Mouse (Mus musculus): ENCODE data around the gene Ccdc124. TPM values are rescaled to one million over a fixed set of nuclear protein-coding genes. Genes with fewer than 3 reads are reported as not detected.
"Not testable (repeated sequence)": the region's sequence is repeated elsewhere in the genome, so short reads cannot be mapped to it uniquely, and the experiment has no call there.

The Ccdc124 gene
- total RNA-seq, 2 experiments from 2014 or later, result 92.7 to 95.6 TPM

DNA sequence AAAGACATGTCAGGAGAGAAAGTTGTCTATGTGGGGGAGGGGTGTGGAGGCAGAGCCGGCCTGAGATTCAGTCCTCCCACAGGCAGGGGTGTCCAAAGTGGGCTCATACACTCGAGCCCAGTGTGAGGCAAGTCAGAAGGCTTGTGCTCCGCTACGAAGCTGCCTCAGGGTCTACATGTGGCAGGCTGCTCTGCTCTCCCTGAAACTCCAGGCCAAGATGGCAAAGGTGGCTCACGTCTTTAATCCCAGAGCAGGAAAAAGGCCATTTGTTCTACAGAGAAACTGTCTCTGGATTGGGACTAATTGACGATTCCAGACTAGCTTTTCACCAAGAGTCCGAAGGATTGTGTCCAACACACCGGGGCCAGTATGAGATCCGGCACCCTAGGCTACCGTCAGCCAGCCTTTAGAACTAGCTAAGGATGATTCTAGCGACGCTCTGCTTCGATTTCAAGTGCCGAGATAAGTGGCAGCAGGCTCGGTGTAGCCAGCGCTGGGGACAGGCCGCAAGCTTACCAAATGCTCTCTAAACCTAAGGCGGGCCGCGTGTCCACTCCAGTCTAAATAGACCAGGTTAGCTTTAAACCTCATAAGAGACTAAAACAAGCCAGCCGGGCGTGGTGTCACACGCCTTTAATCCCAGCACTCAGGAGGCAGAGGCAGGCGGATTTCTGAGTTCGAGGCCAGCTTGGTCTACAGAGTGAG is 22.7 kb upstream of the Ccdc124 start:
- DNase-seq (ENCODE audit: extremely low spot score in 1 of 2, low spot score in 1 of 2), result no peak

DNA sequence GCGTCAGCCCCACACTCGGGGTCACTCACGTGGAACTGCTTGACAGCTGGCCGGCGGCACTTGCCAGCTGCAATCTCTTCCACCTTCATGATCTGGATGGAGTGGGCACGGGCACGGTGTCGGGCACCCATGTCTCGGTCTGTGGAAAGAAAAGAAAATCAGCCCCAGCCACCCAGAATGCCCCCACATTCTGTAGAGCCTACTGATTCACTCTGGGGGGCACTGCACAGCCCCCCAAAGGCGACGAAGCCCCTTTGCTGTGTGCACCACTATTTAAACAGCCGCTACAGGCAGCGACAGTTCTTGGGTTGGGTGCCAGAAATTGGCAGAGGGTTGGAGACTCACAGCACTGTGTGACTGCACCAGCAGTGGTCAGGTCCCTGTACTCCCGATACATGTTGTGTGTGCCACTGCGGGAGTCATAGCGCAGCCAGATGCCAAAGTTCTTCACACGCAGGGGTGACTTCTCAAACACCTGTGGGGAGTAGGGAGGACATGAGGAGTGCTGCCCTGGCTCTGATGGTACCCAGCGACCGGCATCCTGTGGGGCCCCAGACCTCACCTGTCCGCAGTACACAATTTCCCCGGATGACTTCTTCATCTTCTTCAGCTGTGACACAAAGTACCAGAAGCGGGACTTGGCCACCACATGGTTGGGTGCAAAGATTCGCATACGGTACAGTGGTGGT is 22.0 kb upstream of the Ccdc124 start:
- DNase-seq (ENCODE audit: extremely low spot score in 1 of 2, low spot score in 1 of 2), result not testable (repeated sequence)

DNA sequence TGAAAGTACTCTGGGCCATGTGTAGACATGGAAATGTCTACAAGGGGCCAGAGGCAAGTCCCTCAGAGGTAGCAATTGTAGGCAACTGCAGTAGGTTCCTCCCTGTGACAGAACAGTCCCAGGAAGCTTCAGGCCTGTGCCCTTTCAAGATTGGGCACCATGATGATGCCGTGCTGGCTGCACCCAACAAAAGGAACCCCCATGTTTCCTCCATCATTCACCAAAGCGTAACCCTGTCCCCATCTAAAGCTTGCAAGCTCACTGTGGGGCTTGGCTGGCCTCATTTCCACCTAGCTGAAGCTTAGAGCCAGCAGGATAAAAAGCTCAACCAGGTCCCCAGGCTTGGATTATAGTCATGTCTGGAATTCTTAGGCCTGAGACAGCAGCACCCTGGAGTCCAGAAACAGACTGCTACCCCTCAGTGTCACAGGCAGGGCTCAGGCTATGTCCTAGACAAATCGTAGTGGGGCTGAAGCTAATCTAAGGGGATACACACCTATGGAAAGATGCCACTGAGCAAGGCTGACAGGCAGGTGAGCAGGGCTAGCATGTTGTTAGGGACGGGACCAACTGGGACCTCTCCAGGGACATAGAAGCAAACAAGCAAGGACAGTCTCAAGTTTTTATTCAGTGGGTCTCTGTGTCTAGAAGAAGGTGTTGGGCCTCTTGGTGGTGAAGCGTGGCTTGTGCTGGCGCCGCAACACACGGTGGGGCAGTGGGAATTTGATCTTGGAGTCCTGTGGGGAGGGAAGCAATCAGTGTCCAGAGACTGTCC is 21.2 kb upstream of the Ccdc124 start:
- DNase-seq (ENCODE audit: extremely low spot score in 1 of 2, low spot score in 1 of 2), result no peak

DNA sequence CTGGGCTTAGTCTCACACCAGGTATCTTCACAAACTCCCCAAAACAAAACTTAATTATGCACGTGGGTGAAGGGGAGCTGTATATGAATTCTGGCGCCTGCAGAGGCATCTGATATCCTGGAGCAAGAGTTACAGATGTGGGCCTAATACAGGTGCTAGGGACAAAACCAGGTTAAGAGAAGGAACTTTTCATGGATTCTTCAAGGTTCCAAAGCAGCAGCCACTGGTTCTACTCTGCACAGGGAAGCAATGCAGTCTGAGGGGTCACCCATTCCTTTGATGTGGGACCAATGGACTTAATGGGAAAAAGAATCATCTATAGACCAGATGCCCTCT is 20.6 kb upstream of the Ccdc124 start:
- no peak for DNase-seq (ENCODE audit: extremely low spot score in 1 of 2, low spot score in 1 of 2)

DNA sequence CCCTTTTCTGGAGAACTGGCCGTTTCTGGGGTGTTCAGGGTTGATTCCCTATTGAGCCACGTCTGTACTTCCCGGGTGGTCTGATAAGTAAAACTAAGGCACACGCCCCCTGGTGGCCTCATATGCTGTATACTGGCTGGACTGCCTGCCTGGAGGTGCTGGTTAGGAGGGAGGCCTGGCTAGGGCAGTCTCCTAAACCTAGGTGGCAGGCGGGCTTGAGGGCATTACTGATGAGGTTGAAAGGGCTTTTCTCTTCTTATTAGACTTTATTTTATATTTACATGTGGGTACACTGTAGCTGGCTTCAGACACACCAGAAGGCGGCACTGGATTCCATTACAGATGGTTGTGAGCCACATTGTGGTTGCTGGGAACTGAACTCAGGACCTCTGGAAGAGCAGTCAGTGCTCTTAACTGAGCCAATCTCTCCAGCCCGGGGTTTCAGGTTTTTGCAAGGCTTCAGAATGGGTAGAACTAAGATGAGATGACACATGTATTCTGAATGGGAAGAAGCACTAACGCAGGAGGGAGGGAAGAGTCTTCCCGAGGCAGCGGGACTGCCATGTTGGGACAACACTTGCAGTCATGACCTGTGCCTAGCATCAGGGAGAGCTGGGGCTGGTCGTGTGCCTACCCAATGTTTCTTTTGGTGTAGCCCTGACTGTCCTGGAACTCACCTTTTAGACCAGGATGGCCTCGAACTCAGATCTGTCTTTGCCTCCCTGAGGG is 20.1 kb upstream of the Ccdc124 start:
- DNase-seq (ENCODE audit: extremely low spot score in 1 of 2, low spot score in 1 of 2), result peak in 1 of 2 experiments; percentile 74

DNA sequence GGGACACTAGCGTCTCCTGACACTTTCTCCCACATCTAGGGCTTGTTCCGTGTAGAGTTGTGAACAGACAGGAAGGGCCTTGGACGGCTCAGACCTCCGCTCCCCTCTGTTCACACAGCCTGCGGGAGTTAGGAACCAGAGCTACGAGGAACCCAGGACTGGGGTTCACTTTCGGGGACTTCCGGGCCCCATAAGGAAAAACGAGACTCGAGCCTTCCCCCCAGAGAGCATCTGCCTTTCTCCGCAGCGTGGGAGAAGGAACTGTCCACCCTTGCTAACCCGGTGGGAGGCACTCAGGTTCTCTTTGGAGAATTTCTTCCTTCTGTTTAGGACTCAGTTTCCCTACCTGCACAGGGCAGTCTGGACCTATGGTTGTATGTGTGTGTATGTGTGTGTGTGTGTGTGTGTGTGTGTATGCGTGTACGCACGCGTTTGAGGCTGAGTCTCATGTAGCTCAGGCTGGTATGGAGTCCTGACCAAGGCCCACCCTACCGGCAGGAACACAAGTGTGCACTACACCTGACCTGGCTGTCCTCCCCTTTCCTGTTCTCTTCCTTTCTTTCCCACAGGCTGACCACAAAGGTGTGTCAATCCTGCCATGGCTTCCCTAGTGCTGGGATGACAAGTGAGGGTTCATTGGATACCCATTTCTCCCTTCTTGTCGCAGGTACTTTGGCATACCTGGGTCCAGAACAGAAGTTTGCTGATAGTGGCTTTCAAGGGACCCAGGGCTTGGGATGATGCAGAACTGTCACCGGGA is 19.3 kb upstream of the Ccdc124 start:
- no peak for DNase-seq (ENCODE audit: extremely low spot score in 1 of 2, low spot score in 1 of 2)

DNA sequence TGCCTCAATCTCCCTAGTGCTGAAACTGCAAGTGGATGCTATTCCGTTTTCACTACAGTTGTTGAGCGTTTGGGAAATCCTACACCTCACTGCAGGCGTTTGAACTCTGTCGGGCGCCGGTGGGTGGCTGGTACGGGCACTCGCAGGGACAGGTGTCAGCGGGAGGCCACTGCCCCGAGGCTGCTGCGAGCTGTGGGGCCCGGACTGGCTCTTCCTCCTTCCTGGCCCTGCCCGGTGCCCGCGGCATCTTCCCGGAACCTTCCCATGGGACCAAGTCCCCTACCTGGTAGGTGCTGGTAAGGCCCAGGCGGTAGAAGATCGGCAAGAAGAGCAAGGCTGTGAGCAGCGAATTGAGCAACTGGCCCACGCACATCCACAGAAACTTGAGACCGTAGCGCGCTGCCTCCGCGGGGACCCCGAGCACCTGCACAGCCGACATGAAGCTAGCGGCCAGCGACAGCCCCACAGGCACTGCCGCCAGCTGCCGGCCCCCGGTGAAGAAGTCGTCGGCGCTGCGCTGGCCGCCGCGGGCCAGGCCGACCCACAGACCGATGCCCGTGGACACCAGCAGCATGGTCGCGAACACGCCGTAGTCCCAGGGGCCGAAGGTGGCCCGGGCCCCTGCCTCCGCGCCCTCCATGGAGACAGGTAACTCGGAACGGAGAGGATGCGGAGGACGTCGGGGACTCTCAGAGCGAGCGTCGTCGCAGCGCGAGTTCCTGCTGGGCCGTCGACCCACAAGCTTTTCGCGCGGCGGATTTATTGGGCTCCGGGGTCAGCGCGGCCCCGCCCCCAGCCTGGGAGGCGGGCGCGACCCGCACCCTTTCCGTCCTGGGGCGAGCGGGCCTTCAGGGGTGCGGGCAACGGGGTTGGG is 18.5 kb upstream of the Ccdc124 start, which contains the start of gene Slc5a5:
Gene Slc5a5 (minus strand): TSS at position 736 of the 874 bp plus-strand sequence.
- DNase-seq (ENCODE audit: extremely low spot score in 1 of 2, low spot score in 1 of 2), result no peak

DNA sequence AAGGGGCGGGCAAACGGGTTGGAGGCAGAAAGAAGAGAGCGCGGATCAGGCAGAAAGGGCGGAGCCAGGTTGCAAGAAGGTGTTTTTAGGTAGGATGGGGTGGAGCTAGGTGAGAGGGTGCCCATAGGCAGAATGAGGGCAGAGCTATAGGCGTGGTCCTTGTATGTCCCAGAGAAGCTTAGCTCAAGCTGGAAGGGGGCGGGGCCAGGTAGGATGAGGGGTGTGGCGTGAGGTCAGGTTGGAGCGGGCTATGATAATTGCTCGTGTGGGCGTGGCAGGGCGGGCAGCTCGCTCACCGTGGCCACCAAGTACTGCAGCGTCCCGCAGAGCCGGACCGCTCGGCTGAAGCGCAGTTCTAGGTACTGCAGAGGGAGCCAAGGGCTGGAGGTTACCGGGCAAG is 17.6 kb upstream of the Ccdc124 start:
- DNase-seq (ENCODE audit: extremely low spot score in 1 of 2, low spot score in 1 of 2), result no peak

DNA sequence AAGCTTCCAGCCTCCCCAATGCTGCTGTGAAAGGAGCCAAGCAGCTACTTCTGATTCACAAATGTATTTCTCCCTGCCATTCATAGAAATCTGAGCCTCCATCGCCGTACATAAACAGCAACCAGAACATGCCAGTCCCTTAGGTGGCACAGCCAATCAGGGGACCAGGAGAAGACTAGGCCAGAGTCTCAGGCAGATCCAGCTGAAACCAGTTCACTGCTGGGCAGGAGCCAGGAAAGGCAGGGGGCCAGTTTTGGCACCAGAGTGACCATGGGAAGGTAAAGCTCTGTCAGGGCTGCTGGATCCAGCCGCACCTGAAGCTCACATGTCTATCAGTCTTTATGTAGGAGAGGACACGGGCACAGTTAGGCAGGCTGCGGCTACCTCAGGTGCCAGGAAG is 16.9 kb upstream of the Ccdc124 start:
- no peak for DNase-seq (ENCODE audit: extremely low spot score in 1 of 2, low spot score in 1 of 2)

DNA sequence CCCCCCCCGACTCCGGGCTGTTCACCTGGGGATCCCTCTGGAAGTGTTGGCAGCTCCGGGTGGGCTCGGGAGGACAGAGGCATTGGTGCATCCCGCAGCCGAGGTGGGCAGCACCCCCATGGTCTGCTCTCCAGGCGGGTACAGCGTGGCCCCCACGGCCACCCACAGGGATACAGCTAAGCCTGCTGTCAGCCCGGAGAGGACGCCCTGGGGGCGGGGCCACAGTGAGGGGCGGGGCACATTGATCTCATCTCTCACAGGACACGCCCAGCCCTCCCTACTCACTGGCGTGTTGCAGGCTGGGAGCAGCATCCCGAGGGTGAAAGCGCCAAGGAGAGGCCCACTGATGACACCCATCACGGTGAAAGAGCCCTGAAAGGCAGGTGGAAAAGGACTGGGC is 13.9 kb upstream of the Ccdc124 start:
- DNase-seq (ENCODE audit: extremely low spot score in 1 of 2, low spot score in 1 of 2), result no peak

DNA sequence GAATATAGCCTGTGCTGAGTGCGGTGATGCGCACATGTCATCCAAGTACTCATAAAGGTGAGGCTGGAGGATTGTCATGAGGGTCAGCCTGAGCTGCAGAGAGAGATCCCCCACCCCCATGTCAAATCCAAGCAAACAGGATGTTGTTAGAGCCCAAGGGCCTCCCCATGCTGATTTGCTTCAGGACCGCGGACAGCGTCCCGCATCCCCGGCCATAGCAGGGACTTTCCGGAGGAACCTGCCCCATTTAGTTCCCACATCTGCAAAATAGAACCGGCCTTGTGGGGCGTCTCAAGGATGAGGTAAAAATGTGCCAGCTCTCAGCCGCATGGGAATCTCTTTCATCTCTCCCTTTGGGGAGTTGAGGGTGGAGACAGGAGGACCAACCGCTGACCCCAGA is 11.9 kb upstream of the Ccdc124 start:
- no peak for DNase-seq (ENCODE audit: extremely low spot score in 1 of 2, low spot score in 1 of 2)

DNA sequence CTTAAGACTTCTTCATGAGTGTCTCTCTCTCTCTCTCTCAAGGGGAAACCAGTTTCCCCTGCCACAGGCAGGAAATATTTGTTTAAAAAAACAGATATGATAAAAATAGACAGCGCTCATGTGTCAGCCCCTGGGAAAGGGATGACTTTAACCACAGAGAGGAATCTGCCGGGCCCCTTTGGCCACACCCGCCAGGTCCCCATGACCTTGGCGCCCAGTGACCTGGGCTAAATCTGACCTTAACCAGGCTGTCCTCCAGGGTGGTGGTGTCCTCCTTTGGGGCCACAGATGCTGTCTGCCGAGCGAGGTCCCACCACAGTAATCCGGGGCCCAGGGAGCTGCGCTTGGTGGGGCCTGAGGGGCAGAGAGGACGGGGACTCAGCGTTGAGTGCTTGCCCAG is 10.9 kb upstream of the Ccdc124 start:
- no peak for DNase-seq (ENCODE audit: extremely low spot score in 1 of 2, low spot score in 1 of 2)

DNA sequence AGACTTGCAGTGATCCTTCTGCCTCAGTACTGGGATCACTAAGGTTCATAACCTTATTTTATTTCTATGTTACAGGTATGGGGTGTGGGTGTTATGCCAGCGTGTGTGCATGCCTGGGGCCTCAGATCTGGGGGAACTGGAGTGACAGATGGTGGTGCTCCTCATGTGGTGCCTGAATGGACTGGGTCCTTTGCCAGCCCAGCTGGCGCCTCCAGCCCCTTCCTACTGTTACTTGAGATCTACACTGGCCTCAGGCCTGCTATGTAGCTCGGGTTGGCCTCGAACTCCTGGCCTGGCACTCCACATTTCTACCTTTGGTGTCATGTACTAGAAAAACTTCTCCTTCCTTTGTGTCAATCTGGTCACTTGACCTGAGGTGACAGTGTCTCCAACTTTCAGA is 10.5 kb upstream of the Ccdc124 start:
- DNase-seq (ENCODE audit: extremely low spot score in 1 of 2, low spot score in 1 of 2), result no peak

DNA sequence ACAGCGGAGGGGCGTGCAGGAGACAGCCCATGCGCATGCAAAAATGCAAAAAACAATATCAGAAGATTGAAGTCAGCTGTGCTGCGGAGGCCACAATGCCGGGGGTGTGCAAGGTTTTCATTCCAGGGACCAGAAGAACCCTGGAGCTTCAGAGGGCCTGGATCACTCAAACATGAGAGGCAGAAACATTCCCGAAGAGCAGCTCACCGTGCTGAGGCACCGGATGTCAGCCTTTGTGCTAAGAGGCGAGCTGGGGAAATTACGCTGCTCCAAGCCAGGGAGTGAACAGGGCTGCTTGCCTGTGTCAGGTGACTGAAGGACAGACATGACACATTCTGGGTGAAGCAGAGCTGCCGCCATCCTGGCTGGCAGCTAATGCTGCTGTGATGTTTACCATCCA is 6.8 kb upstream of the Ccdc124 start:
- no peak for DNase-seq (ENCODE audit: extremely low spot score in 1 of 2, low spot score in 1 of 2)

DNA sequence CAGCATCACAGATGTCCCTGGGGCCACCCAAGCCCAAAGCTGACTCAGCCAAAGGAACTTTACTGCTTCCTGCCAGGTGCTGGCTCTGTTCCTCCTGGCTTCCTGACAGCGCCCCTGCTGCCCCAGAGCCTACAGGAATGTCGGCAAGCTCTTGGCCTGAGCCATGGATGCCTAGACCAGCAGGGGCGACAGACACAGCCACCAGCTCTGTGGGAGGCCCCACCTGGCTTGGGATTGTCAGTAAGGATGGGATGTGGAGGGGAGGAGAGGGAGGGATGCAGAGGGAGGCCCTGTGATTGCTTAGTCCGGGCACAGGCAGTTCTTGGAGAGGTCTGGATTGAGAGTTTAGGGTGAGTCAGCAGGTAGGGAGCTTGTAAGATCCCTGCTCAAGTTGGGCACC is 6.4 kb upstream of the Ccdc124 start:
- no peak for DNase-seq (ENCODE audit: extremely low spot score in 1 of 2, low spot score in 1 of 2)

DNA sequence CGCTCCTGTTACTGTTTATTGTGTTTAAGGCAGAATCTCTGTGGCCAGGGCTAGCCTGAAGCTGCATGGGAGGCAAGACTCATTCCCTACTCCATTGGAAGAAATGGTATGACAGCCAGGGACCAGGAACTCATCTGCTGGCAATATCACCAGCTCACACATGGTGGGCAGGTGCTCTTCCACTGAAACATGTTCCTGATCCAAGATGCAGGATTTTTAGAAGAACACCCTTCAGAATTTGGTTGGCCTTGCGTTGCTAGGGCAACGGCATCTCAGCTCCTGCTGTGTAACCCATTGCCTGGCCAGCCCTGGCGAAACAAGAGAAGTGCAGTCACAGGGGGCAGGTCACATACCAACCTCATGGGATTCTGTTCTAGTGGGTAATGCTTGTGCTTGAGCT is 5.8 kb upstream of the Ccdc124 start:
- DNase-seq (ENCODE audit: extremely low spot score in 1 of 2, low spot score in 1 of 2), result no peak

DNA sequence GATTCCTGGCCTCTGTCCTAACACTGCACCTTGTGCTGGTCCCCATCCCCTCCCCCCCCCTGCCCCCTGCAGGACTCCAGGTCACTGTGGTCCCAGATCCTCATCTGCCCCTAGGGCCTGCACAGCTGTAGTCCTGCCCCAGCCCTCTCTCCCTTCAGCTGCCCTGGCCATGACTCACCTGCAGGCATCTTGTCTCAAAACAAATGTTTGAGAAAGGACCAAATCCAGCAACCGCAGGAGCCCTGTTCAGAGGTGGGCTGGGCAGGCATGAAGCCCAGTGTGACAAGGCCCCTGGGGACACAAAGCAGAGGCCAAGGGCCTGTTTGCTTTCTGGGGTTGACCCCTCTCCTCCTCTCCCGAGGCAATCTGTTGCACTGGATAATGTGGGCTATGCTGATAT is 4.4 kb upstream of the Ccdc124 start:
- no peak for DNase-seq (ENCODE audit: extremely low spot score in 1 of 2, low spot score in 1 of 2)

DNA sequence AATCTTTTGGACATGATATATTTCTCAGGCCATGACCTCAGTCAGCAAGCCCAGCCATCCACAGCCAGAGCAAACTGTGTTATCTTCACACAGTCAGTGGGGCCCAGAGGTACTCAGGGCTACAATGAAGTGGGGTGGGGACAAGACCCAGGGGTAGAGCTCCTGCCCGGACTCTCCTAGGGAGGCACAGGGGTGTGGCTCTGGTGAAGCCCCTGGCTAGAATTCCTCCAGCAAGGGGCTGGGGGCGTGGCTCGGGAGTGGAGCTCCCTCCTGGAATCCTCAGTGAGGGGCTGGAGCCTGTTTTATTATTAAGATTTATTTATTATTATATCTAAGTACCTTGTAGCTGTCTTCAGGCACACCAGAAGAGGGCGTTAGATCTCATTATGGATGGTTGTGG is 2.6 kb upstream of the Ccdc124 start:
- DNase-seq (ENCODE audit: extremely low spot score in 1 of 2, low spot score in 1 of 2), result no peak

DNA sequence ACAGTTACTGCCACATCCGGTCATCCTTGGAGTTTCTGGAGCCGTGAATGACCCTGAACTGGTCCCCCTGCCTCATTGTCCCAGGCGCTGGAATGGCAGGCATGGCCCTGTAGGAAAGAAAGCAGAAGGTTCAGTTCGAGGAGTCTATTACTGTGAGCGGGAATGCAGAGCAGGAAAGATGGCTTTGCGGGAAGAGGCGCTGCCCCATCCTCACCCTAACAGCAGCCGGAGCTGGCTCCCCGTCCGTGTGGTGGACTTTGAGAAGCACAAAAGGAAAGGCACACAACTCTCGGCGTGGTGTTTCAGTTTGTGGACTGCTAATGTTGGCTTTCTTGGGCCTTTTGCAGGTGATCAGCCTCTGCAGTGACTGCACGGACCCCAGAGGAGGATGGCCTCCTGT is 706 bp upstream of the Ccdc124 start:
- DNase-seq (ENCODE audit: extremely low spot score in 1 of 2, low spot score in 1 of 2), result no peak
